Mouse (Mus musculus) olfactory bulb, adult 2 months (tissue): Measurements from ENCODE around the gene Evc2. TPM values are rescaled to one million over a fixed set of nuclear protein-coding genes. Genes with fewer than 3 reads are reported as not detected.

Source experiments
- H3K27ac ChIP-seq: fragments of 200-500 bp; 2 replicates; pipeline ENCODE4 v1.5.1; 2012; ENCODE audit warnings: low read depth, low read length; ENCODE audit not compliant: insufficient read depth
- H3K4me1 ChIP-seq: fragments of 200-500 bp; 2 replicates; pipeline ENCODE4 v1.6.1; 2012; ENCODE audit warnings: low read length; ENCODE audit not compliant: control insufficient read depth, insufficient read depth
- H3K4me3 ChIP-seq: fragments of 200-500 bp; 2 replicates; pipeline ENCODE4 v1.5.1; 2012; ENCODE audit warnings: mild to moderate bottlenecking, low read depth, low read length, moderate library complexity; ENCODE audit not compliant: insufficient read depth
- CTCF ChIP-seq: fragments of 200-500 bp; IDR thresholded peaks from 2 replicates; pipeline ENCODE4 v1.5.1; 2012; ENCODE audit warnings: low read depth, mild to moderate bottlenecking, low read length, moderate library complexity; ENCODE audit not compliant: insufficient read depth
- POLR2A ChIP-seq: fragments of 200-500 bp; IDR thresholded peaks from 2 replicates; pipeline ENCODE4 v1.6.1; 2012; ENCODE audit warnings: mild to moderate bottlenecking, low read depth, low read length, moderate library complexity; ENCODE audit not compliant: insufficient read depth
- WGBS: fragments of 180-500 bp; shearing (Covaris S2); methylation state at CpG from one replicate; pipeline ENCODE4 v1.1.7; 2018; 5-methylcytosine and 5-hydroxymethylcytosine counted together
- polyA plus RNA-seq: library from polyadenylated mRNA; stranded (reverse); fragments of >200 nt; gene quantifications from 2 replicates; pipeline ENCODE4 v1.2.4, GENCODE M21; 2012; ENCODE audit warnings: low replicate concordance; ENCODE audit not compliant: missing spikeins, insufficient read depth, insufficient read length

The Evc2 gene
- polyA plus RNA-seq, 1 experiment: not detected

DNA sequence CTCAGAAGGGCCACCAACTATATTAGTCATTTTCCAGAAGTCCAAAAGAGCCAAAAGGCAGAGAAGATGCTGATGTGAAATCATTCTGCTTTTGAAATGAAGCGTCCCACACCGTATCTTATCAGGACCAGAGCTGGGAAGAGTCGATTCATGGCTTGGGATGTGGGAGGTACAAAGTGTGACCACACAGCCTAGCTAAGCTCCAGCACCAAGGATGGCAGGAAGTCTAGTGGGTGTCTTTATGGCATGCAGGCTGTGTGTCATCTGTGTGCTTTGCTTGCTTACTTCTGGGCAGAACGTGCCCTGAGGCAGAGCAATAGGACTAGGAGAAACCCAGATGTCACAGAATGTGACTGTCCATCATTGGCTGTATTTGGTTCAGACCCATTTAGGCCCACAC is 17.5 kb upstream of the Evc2 start:
- TF ChIP-seq POLR2A (no peak), CTCF (no peak)
- H3K27ac ChIP-seq: no peak overlapping the region
- H3K4me1 ChIP-seq: no peaks in the 10 kb centered on the region
- WGBS: 91% methylated on average over 4 of the region's 4 CpGs
- no peak overlapping the region for H3K4me3 ChIP-seq

DNA sequence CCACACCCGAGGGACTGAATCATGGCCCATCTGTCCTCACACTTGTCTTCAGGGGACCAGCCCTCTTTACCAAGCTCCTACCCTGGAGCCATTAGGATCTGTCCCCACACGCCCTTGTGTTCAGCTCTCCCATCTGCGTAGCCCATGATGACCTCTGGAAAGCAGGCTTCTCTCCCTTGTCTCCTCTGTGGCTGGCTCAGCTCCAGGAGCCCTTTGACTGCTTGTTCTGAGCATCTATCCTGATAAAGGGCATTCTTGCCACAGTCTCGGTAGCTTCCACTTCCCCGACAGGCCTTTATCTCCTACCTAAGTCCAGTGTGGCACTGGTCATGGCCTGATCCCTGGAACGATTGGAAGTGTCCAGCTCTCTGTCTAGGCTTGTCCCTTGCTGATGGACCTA is 11.6 kb upstream of the Evc2 start:
- no peak overlapping the region for H3K4me3 ChIP-seq
- 91% methylated on average over 6 of the region's 6 CpGs for WGBS
- H3K4me1 ChIP-seq: no peaks in the 10 kb centered on the region
- H3K27ac ChIP-seq: no peak overlapping the region
- no peak for TF ChIP-seq POLR2A
- no peak for TF ChIP-seq CTCF

- Histone ChIP-seq H3K27ac (no peak overlapping the region), H3K4me3 (no peak overlapping the region), H3K4me1 (no peaks in the 10 kb centered on the region)
- WGBS: 85% methylated on average over 8 of the region's 8 CpGs
- TF ChIP-seq CTCF: no peak
- no peak for TF ChIP-seq POLR2A
Observed at GRCm38 (mm10) chr5:37330449-37331132, 7.7 kb upstream of the Evc2 start.

DNA sequence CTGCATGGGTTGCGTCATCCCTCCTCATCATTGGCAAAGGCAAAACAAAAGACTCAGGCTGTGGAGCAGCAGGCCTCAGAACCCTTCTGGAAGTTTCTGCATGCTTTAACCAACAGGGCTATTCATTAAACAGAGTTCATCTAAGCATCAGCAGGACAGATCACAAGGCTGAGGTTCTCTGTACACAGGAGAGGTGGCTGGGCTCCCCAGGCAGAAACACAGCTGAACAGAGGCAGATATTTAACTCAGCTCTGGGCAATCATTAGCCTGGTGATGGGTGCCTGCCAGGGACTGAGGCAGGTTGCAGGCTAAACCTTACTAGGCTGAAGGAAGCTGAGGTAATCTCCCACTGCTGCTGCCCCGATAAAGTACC is 7.2 kb upstream of the Evc2 start:
- H3K4me3 ChIP-seq: no peak overlapping the region
- H3K4me1 ChIP-seq: 0 out of 2 replicates have a peak, but pooled peaks cover 1% of the 10 kb centered on the region
- 98% methylated on average over 2 of the region's 2 CpGs for WGBS
- TF ChIP-seq POLR2A: no peak
- no peak for TF ChIP-seq CTCF
- H3K27ac ChIP-seq: no peak overlapping the region

DNA sequence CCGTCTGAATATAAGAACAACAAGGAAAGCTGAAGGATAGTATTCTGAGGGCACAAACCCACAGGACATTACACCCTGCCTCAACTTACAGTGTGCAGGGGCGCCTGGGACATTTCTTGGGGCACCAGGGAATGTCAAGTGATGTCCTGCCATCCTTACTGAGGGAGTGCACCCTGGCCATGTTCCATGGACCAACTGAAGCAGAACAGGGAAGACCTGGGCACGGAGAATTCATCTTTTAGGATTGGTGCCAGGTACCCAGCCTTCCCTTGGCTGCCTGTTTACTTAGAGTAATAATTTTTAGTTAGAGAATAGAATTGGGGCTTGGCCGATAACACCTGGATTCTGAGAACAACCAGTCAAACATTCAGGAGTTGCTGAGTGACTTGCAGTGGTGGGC is 6.2 kb upstream of the Evc2 start:
- H3K4me1 ChIP-seq: peaks cover 6% of the 10 kb centered on the region
- no peak for TF ChIP-seq CTCF
- no peak for TF ChIP-seq POLR2A
- H3K27ac ChIP-seq: no peak overlapping the region
- H3K4me3 ChIP-seq: no peak overlapping the region
- 91% methylated on average over 4 of the region's 4 CpGs for WGBS

DNA sequence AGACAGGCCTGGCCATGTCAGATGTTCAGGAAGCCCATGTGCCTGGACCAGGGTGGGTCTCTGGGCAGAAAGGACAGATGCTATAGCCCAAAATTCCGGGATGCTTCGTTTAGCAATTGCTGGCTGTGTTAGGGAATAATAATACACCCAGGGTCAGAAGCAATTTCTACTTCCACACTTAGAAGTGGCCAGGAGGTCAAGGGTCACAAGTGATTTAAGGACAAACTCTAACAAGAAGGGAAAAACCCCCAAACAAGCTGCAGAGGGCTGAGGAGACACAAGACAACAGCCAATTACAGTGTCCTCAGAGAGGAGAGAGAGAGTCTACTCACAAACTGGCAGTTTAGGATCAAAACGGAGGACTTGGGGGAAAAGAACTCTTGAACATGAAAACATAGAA is 3.2 kb upstream of the Evc2 start:
- TF ChIP-seq POLR2A (no peak), CTCF (no peak)
- WGBS: 76% methylated on average over 3 of the region's 3 CpGs
- no peak overlapping the region for H3K4me3 ChIP-seq
- H3K4me1 ChIP-seq: peaks cover 24% of the 10 kb centered on the region
- no peak overlapping the region for H3K27ac ChIP-seq

GRCm38 (mm10) chr5:37336485-37337105 is 1.7 kb upstream of the Evc2 start, which contains the start of gene Evc:
Gene Evc, minus strand, starts transcription at chr5:37336894.
- Histone ChIP-seq H3K27ac (no peak within 1 kb of the TSS), H3K4me1 (peaks cover 24% of the 10 kb centered on the region), H3K4me3 (peak within 1 kb of the TSS; percentile 61)
- TF ChIP-seq POLR2A: no peak
- no peak for TF ChIP-seq CTCF
- under 1% methylated on average over 48 of the region's 48 CpGs for WGBS

DNA sequence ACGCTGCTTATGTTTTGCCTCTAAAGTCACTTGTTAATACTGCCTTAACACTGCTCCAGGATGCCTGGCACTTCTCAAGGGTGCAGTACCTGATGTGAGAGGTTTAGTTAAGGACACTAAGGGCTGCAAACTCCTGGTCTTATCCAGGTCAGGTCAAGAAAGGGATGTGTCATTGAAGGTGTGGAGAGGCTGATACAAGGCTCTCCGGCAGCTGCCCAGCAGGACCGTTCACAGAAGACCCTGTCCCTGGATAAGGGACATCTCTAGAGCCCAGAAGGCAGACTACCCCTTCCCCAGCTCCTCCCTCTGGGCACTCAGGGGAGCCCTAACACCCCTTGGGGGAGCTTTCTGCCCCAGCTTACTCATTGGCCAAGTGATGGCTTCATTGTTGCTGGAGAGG is 603 bp upstream of the Evc2 start:
- Histone ChIP-seq H3K27ac (no peak overlapping the region), H3K4me3 (peak overlapping the region; percentile 52; the same call in 1 of the 2 replicates), H3K4me1 (peaks cover 24% of the 10 kb centered on the region)
- no peak for TF ChIP-seq CTCF
- no peak for TF ChIP-seq POLR2A
- 85% methylated on average over 3 of the region's 3 CpGs for WGBS

DNA sequence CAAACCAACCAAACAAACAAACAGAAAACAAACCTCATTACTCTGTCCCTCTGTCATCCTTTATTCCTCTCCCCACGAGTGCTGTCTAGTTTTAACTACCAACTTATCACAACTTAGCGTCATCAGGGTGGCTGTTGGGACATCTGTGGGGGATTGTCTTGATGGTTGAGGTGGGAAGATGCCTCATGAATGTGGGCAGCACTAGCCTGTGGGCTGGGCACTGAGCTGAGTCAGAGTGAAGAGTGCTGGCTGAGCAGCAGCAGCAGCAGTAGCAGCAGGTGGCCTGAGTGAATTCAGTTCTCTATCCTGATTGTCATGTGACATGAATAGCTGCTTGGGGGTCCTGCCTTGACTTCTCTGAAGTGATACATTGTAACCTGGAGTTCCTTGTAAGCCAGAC is 5.7 kb downstream of the Evc2 start:
- Histone ChIP-seq H3K4me1 (peaks cover 2% of the 10 kb centered on the region; the same call in 1 of the 2 replicates), H3K27ac (no peak overlapping the region), H3K4me3 (no peak overlapping the region)
- TF ChIP-seq POLR2A: no peak
- no peak for TF ChIP-seq CTCF
- 66% methylated on average over 2 of the region's 2 CpGs for WGBS

DNA sequence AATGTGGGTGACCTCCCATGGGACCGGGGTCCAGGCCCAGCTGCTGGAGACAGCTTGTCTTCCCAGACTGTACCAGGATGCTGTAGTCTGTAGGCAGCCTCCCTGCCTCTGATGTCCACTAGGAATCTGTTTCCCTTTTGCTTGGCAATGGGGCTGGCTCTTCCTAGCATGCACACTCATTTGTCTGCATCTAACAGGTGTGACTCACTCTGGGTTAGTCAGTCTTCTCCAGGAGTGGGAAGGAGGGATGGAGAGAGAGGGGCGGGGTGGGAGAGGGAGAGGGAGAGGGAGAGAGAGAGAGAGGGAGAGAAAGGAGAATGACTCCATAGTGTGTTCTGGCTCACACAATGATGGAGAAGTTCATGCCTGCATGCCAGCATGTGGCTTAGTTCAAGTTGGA is 13.5 kb downstream of the Evc2 start:
- 89% methylated on average over 2 of the region's 2 CpGs for WGBS
- TF ChIP-seq CTCF (no peak), POLR2A (no peak)
- H3K4me1 ChIP-seq: peaks cover 12% of the 10 kb centered on the region
- no peak overlapping the region for H3K4me3 ChIP-seq
- H3K27ac ChIP-seq: no peak overlapping the region
